Mouse (Mus musculus): Measurements from ENCODE around the gene Elp5. TPM values are rescaled to one million over a fixed set of nuclear protein-coding genes. Genes with fewer than 3 reads are reported as not detected.

Gene Elp5
- 129 and 141 TPM in 2 replicates for polyA plus RNA-seq (2016; fragmentation: Nextera tagmentation; extraction: Ambion mirVana)

DNA sequence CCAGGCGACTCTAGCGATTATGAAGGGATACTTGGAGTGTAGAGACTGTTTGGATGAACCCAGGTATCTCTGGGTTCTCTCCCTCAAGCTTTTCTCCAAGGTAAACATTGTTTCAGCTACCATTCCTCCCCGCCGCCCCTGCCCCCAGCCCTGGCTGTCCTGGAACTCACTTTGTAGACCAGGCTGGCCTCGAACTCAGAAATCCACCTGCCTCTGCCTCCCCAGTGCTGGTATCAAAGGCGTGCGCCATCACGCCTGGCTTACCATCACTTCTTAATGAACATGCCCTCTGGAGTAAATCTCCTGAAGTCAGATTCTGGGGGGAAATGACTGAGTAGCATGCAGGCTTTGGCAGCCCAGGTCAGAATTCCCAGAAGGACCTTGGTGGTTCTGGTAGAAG is at the start of gene Elp5:
TSS of gene Elp5 (minus strand) at position 293 of the 400 bp plus-strand sequence.
- WGBS = 53% methylated on average over 8 of the region's 8 CpGs
- Histone ChIP-seq H3K27me3 (no peaks in the 10 kb centered on the region), H3K9me3 (no peaks in the 10 kb centered on the region), H3K27ac (peak within 1 kb of the TSS; percentile 100), H3K36me3 (replicated peaks) (peaks cover 47% of the 10 kb centered on the region), H3K9ac (peak within 1 kb of the TSS; percentile 100), H3K4me3 (replicated peaks) (peak within 1 kb of the TSS; percentile 100), H3K4me2 (peak within 1 kb of the TSS; percentile 93), H3K4me1 (peaks cover 34% of the 10 kb centered on the region)
- no peak for ATAC-seq (ENCODE audit: low FRiP score)

DNA sequence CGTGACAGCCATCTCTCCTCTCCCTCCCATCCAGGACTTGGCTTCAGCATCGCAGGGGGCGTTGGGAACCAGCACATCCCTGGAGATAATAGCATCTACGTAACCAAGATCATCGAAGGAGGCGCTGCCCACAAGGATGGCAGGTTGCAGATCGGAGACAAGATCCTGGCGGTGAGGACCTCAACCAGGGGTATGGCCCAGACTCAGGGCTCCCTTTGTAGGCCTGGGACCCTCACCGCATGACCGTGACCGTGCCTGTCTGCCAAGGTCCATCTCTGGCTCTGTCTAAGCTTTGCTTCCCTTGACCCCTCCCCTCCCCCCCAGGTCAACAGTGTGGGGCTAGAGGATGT is 49.0 kb upstream of the Elp5 start:
- no peak overlapping the region for H3K27ac ChIP-seq
- H3K9ac ChIP-seq = no peak overlapping the region
- no peak for ATAC-seq (ENCODE audit: low FRiP score)
- WGBS = 96% methylated on average over 11 of the region's 11 CpGs
- H3K36me3 ChIP-seq (replicated peaks) = peaks cover 39% of the 10 kb centered on the region
- H3K4me3 ChIP-seq (replicated peaks) = no peak overlapping the region
- H3K4me1 ChIP-seq = peaks cover 44% of the 10 kb centered on the region
- no peaks in the 10 kb centered on the region for H3K9me3 ChIP-seq
- 0 out of 2 replicates have a peak overlapping the region, but pooled peaks have one; percentile 67 for H3K4me2 ChIP-seq
- H3K27me3 ChIP-seq = no peaks in the 10 kb centered on the region

DNA sequence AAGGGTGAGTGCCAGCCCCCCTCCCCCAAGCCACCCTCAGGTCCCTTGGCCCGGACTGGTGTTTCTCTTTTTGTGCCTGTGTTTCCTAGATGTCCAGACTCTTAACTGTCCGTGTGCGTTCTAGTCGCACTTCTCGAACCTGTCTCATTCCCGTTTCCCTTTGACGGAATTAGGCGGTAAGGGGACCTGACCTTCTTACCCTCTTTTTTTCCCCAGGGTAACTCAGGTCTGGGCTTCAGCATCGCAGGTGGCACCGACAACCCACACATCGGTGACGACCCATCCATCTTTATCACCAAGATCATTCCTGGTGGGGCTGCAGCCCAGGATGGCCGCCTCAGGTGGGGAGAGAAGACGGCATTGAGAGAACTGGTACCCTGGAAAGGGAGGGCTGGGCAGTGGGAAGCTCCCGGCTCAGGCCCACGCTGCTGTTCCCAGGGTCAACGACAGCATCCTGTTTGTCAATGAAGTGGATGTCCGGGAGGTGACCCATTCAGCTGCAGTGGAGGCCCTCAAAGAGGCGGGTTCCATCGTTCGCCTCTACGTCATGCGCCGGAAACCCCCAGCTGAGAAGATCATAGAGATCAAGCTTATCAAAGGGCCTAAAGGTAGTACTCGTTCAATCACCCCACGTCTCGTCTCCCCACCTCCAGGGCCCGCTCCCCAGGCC is 48.5 kb upstream of the Elp5 start:
- H3K4me2 ChIP-seq = peak overlapping the region; percentile 67
- H3K36me3 ChIP-seq (replicated peaks) = peaks cover 39% of the 10 kb centered on the region
- peak overlapping the region; percentile 36; the same call in 1 of the 2 replicates for H3K4me3 ChIP-seq (replicated peaks)
- H3K4me1 ChIP-seq = peaks cover 49% of the 10 kb centered on the region
- H3K27me3 ChIP-seq = no peaks in the 10 kb centered on the region
- no peak for ATAC-seq (ENCODE audit: low FRiP score)
- no peaks in the 10 kb centered on the region for H3K9me3 ChIP-seq
- H3K27ac ChIP-seq = peak overlapping the region; percentile 96
- 94% methylated on average over 28 of the region's 28 CpGs for WGBS
- 0 out of 2 replicates have a peak overlapping the region, but pooled peaks have one; percentile 57 for H3K9ac ChIP-seq

DNA sequence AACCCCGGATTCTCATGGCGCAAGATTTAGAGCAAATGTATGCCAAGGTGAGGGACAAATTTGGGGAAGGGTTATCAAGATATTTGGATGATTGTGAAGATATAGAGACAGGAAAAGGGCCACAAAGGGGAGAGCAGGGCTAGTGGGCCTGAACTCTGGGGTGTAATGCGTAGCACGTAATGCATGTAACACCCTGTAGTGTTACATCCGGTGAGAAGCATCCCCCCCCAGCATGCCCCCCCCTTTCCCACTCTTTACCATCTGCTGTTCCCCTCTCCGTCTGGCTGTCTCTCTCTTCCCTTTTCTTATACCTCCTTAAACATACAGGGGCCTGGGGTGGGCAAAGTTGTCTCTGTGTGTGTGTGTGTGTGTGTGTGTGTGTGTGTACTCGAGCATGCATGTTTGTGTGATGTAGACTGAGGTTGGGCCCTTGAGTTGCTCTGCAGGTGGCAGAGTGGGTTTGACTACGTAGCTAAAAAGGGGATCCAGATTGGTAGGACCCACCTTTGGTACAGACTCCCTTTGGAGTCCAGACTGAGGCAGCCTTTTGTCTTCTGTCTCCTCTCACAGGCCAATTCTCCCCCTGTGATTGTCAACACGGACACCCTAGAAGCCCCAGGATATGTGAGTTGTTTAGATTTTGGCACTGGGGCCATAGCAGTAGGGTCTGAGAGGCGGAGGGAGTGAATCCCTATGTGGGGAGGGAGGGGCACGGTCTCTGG is 47.7 kb upstream of the Elp5 start:
- peak; percentile 56 for ATAC-seq (ENCODE audit: low FRiP score)
- peak overlapping the region; percentile 96 for H3K27ac ChIP-seq
- H3K9me3 ChIP-seq = no peaks in the 10 kb centered on the region
- H3K36me3 ChIP-seq (replicated peaks) = peaks cover 37% of the 10 kb centered on the region
- WGBS = 23% methylated on average over 11 of the region's 11 CpGs
- no peaks in the 10 kb centered on the region for H3K27me3 ChIP-seq
- peak overlapping the region; percentile 57 for H3K9ac ChIP-seq
- peaks cover 57% of the 10 kb centered on the region for H3K4me1 ChIP-seq
- peak overlapping the region; percentile 36 for H3K4me3 ChIP-seq (replicated peaks)
- H3K4me2 ChIP-seq = peak overlapping the region; percentile 67

DNA sequence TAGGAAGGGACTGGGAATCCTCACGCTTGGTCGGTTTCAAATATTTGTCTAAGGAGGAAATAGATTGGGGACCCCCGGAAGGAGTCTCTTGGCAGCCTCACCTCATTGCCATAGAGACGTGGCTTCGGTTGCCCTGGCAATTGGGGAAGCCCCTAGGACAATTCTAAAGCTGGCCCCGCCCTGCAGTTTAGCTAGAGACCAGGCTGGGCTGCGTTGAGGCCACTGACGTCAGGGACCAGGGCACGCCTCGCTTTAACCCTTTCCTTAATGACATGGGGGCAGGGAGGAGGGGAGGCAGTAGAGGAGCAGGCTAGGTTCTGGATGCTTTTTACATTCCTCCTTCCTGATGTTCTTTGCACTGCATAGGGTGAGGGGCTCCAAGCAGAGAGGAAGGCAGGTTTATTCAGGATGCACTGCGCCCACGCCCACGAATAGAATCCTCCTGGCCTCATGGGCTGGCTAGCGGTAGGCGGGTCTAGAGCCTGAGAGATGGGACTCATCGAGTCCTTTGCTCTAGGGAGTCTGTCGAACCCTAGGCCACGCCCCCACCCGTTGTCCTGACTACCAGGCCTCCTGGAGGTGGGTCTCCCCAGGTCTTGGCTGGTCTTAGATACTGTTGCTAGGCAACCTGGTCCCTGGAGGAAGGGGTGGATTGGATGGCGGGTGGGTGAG is 46.9 kb upstream of the Elp5 start:
- peak overlapping the region; percentile 67 for H3K4me2 ChIP-seq
- no peaks in the 10 kb centered on the region for H3K27me3 ChIP-seq
- peaks cover 33% of the 10 kb centered on the region for H3K36me3 ChIP-seq (replicated peaks)
- peak; percentile 95 for ATAC-seq (ENCODE audit: low FRiP score)
- H3K9me3 ChIP-seq = no peaks in the 10 kb centered on the region
- H3K4me1 ChIP-seq = peaks cover 64% of the 10 kb centered on the region
- peak overlapping the region; percentile 36 for H3K4me3 ChIP-seq (replicated peaks)
- WGBS = 0% methylated on average over 20 of the region's 20 CpGs
- H3K9ac ChIP-seq = peak overlapping the region; percentile 57
- H3K27ac ChIP-seq = peak overlapping the region; percentile 96

DNA sequence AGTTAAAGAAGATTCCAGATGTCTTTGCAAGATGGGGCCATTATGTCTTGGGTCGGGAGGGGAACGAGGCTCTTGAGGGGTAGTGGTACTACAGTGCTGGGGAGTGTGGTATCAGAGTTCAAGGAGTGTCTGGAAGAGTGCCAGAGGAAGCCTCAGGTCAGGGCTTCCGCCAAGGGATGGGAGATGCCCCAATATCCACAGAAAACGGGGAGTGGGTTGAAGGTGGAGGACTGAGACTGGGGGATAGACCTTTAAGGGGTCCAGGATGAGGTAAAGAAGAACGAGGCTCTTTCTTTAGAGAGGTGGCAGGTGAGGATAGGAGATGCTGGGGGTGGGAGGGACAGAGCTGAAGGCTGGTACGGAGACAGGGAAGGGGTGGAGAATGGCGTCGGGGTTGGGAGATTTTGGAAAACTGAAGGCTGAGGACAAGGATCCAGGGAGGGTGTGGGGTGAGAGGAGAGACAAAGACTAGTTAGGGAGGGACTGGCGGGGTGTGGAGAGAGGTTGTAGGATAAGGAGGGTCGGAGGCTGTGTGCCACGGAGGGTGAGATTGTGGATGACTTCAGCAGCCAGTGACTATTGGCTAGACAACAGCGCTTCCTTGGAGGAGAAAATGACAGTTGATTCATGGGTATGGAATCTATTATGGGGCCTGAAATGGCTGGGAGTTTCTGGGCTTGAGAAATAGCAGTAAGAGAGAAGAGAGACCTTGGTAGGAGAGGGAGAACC is 46.2 kb upstream of the Elp5 start:
- H3K4me3 ChIP-seq (replicated peaks) = peak overlapping the region; percentile 36
- H3K36me3 ChIP-seq (replicated peaks) = peaks cover 27% of the 10 kb centered on the region
- 21% methylated on average over 12 of the region's 12 CpGs for WGBS
- H3K4me1 ChIP-seq = peaks cover 70% of the 10 kb centered on the region
- peak overlapping the region; percentile 67 for H3K4me2 ChIP-seq
- H3K9ac ChIP-seq = peak overlapping the region; percentile 39
- no peaks in the 10 kb centered on the region for H3K27me3 ChIP-seq
- H3K27ac ChIP-seq = peak overlapping the region; percentile 96
- H3K9me3 ChIP-seq = no peaks in the 10 kb centered on the region
- peak; percentile 2; the same call in 1 of the 2 replicates for ATAC-seq (ENCODE audit: low FRiP score)

DNA sequence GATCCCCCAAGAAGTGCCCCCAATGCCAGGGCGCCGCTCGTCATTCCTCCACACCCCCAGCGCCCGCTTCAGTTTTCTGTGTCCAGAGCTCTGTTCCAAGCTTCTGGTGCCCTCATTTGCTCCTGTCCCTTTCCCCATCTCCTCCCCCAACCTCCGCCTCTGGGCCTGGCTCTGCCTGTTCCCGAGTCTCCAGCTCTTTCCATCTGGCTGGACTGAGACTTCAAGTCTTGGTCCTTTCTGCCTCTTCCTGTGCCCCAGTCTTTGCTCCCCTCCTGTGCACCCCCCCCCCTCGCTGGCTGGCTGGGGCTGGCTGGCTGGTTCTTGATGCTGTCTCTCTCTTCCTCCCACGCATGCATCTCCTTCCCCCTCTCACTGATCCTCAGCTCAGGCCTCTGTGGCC is 45.1 kb upstream of the Elp5 start:
- WGBS = 33% methylated on average over 9 of the region's 9 CpGs

DNA sequence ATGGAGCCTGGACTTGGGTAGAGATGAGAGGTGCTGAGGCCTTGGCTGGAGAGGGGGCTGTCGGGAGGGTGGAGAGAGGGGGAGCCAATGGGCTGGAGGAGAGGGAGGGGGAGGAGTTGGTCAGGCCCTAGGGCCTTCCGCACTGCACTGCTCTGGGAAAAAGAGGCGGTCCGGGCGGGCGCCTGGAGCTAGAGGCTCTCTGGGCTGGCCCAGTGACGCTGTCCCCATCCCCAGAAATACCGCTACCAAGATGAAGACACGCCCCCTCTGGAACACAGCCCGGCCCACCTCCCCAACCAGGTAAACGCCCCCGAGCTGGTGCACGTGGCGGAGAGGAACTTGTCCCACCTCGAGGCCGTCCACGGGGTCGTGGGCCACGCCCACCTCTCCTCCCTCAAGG is 44.4 kb upstream of the Elp5 start:
- 1% methylated on average over 14 of the region's 19 CpGs for WGBS
- Histone ChIP-seq H3K4me1 (peaks cover 87% of the 10 kb centered on the region), H3K27ac (peak overlapping the region; percentile 96), H3K4me2 (peak overlapping the region; percentile 67), H3K4me3 (replicated peaks) (peak overlapping the region; percentile 28), H3K9ac (peak overlapping the region; percentile 36), H3K27me3 (no peaks in the 10 kb centered on the region), H3K9me3 (no peaks in the 10 kb centered on the region), H3K36me3 (replicated peaks) (peaks cover 12% of the 10 kb centered on the region)
- 0 out of 2 replicates have a peak, but pooled peaks have one; percentile 8 for ATAC-seq (ENCODE audit: low FRiP score)

More for the DNA sequence above, 45.1 kb upstream of the Elp5 start:
- H3K4me2 ChIP-seq = peak overlapping the region; percentile 67
- H3K27ac ChIP-seq = peak overlapping the region; percentile 96
- H3K9me3 ChIP-seq = no peaks in the 10 kb centered on the region
- H3K36me3 ChIP-seq (replicated peaks) = peaks cover 19% of the 10 kb centered on the region
- peaks cover 82% of the 10 kb centered on the region for H3K4me1 ChIP-seq
- peak overlapping the region; percentile 36 for H3K9ac ChIP-seq
- H3K4me3 ChIP-seq (replicated peaks) = peak overlapping the region; percentile 28
- H3K27me3 ChIP-seq = no peaks in the 10 kb centered on the region
- no peak for ATAC-seq (ENCODE audit: low FRiP score)

DNA sequence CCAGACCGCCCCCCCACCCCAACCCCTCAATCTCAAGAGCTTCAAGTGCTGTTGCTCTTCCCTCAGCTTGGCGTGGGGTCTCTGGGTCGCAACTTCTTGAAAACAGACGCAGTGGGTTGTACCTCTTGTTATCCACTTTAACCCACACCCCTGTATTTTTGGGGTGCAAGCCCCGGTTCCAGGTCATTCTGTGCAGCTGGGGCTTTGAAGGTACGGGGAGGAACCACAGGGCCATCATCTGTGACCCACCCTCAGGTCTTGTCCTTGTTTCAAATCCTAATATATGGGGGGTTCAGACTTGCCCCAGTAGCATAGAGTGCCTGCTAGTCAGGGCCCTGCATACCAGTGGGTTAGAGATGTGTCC is 41.8 kb upstream of the Elp5 start:
- no peak for ATAC-seq (ENCODE audit: low FRiP score)
- no peaks in the 10 kb centered on the region for H3K36me3 ChIP-seq (replicated peaks)
- H3K27ac ChIP-seq = peak overlapping the region; percentile 68
- H3K9me3 ChIP-seq = no peaks in the 10 kb centered on the region
- H3K9ac ChIP-seq = peak overlapping the region; percentile 64
- peak overlapping the region; percentile 72 for H3K4me2 ChIP-seq
- H3K4me1 ChIP-seq = peaks cover 86% of the 10 kb centered on the region
- peak overlapping the region; percentile 41 for H3K4me3 ChIP-seq (replicated peaks)
- no peaks in the 10 kb centered on the region for H3K27me3 ChIP-seq
- 11% methylated on average over 5 of the region's 6 CpGs for WGBS

DNA sequence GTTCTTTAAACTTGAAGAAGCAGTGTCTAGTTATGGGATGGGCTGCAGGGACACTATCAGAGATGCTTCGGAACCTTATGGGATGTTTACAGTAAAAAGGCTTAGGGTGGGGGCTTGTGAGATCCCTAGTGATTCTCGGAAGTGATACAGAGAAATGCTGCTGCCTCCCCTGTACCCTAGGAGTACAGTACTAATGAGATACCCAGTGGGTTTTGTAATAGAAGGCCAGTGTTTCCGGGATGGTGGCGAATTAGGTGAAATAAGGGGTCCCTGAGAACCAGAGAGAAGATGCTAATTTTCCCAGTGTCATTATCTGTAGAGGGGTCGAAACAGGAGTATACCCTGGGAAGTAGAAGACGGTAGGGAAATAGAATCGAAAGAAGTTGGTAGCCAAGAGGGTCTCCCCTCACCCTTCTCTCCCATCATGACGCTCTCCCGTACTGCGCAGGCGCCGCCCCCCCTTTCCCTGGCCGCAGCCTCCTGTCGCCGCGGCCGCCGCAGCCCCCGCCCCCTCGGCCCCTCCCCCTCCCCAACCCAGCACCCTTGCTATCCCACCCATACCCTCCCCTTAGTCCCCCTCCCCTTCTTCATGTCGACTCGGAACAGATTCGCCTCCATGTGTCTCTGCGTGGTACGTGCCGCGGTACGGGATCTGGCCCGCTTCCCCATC is 41.3 kb upstream of the Elp5 start:
- no peak for ATAC-seq (ENCODE audit: low FRiP score)
- Histone ChIP-seq H3K4me1 (peaks cover 88% of the 10 kb centered on the region), H3K9me3 (no peaks in the 10 kb centered on the region), H3K4me2 (peak overlapping the region; percentile 72), H3K9ac (peak overlapping the region; percentile 64), H3K36me3 (replicated peaks) (no peaks in the 10 kb centered on the region), H3K4me3 (replicated peaks) (peak overlapping the region; percentile 41), H3K27me3 (no peaks in the 10 kb centered on the region), H3K27ac (peak overlapping the region; percentile 68)
- WGBS = 3% methylated on average over 27 of the region's 29 CpGs

DNA sequence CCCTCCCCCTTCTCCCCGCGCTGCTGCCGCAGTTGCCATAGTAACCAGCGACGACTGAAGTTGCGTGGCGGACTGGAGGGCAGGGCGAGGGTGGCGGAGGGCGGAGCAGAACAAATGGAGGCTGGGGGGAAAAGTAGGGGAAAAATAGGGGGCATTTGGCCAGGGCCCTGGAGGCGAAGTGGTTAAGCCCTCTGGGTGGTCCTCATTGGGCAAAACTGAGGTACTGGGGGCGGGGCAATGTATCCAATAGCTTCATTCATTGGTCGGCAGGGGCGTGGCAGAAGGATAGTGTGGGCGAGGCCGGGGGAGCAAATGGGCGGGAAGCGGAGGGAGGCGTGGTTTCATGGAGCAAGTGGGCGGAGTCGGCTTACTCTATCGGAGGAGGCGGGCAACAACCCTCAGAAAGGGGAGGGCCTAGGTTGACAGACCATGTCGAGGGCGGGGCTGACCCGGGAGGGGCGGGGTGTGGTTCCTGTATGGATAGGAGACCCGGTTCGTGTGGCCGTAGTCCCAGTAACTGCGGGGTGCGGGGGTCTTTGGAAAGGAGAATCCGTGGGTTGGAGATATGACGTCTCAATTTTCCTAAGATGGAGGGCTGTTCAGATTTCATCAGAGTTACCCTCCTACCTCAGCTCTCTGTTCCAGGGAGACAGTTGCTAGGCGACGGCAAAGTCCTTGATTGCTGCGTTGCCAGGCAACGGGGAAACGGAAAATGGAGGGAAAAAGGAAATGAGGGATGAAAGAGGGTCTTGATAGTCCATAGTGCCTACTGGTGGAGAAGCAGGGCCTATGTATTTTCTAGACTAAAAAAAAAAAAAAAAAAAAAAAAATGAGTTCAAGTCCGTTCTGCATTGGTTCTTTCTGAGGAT is 39.2 kb upstream of the Elp5 start:
- peak overlapping the region; percentile 93 for H3K4me2 ChIP-seq
- peak overlapping the region; percentile 90 for H3K27ac ChIP-seq
- H3K27me3 ChIP-seq = no peaks in the 10 kb centered on the region
- peak overlapping the region; percentile 70 for H3K4me3 ChIP-seq (replicated peaks)
- 2% methylated on average over 40 of the region's 40 CpGs for WGBS
- peak; percentile 79 for ATAC-seq (ENCODE audit: low FRiP score)
- H3K9ac ChIP-seq = peak overlapping the region; percentile 53
- no peaks in the 10 kb centered on the region for H3K9me3 ChIP-seq
- H3K4me1 ChIP-seq = peaks cover 84% of the 10 kb centered on the region
- no peaks in the 10 kb centered on the region for H3K36me3 ChIP-seq (replicated peaks)

Data from forebrain, embryonic 12.5 days (tissue).